Mouse (Mus musculus) embryo, embryonic 10.5 days (tissue): ENCODE measurements at regions not wholly inside any gene's neighbourhood (a gene's known extent, or its start where the extent isn't known, plus 50 kb on each side); places are given as distances from the start of the nearest gene placed in this dataset.
A peak's percentile ranks its signal among the peaks of the same experiment; 100 is the strongest.

Source experiments
- DNase-seq: peaks from one replicate; pipeline ENCODE4 v3.0.0-alpha.2; 2015; ENCODE audit warnings: low spot score

GRCm38 (mm10) chr4:125932036-125932756, 92.2 kb upstream of the Csf3r start:
- DNase-seq, result peak; percentile 20

GRCm38 (mm10) chr4:125936357-125936756, 88.0 kb upstream of the Csf3r start:
- DNase-seq, result no peak

DNA sequence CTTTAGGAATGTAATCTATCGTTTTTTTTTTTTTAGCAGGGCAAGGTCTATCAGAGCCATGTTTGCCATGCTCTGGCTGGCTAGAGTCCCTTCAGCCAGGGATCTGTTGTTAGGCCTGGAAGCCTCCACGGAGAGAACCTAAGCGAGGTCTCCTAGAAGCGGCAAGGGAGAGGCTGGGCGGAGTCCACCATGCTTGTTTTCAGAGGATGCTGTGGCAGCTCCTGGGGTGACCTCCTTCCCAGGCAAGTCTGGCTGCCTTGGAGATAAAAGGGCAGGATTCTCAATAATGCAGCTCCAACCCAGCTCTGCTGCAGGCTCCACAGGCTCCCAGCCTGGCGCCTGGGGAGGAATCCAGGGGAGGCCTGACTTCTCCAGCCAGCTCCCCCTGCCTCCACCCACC, 86.2 kb upstream of the Csf3r start:
- no peak for DNase-seq

- DNase-seq, result no peak
Observed at GRCm38 (mm10) chr4:125941266-125941665, 83.1 kb upstream of the Csf3r start.

DNA sequence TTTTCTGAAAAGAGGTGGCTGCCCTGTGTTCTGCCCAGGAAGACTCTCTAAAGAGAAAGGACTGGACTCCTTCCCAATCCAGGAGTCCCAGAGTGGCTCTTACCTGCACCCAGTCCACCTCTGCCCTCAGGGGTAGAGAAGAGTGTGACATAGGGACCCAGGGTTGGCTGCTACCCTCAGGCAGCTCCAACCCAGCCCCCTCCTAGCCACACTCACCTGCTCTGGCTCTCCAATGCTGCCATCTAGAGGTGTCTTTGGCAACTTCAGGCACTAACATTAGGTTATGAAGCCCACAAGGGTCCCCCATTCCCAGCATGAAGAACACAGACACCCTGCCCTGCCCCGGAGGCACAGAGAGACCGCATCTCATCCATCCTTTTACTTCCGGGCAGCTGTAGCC, 82.4 kb upstream of the Csf3r start:
- DNase-seq, result peak; percentile 75

GRCm38 (mm10) chr4:125945062-125945461, 79.3 kb upstream of the Csf3r start:
- no peak for DNase-seq

DNA sequence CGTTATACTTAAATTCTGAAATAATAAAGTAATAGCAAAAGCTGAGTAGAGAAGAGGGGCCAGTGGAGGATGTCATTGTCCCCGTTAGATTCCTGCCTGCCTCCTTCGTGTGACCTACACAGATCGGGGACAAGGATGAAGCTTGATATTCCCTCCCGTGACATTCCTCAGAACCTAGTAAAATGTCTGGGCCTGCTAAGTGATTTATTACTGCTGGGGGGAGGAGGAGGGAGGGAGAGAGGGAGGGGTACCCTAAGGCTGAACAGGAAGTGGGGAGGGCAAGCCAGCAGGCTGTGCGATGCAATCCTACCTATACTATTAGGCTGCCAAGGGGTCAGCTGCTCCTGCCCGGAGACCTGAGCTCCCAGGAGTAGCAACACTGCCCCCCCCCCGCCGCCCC, 64.9 kb upstream of the Csf3r start:
- DNase-seq, result no peak

- DNase-seq, result no peak
Observed at GRCm38 (mm10) chr4:125960704-125961279, 63.6 kb upstream of the Csf3r start.

GRCm38 (mm10) chr4:125962677-125963076, 61.7 kb upstream of the Csf3r start:
- DNase-seq, result peak; percentile 87
